Mouse (Mus musculus) bone marrow macrophage, adult 2 months (primary cell): Measurements from ENCODE around the gene 0610012G03Rik.
A peak's percentile ranks its signal among the peaks of the same experiment; 100 is the strongest.

Experiments
- CTCF ChIP-seq: IDR thresholded peaks from 2 replicates; pipeline ENCODE4 v1.5.1; 2012; ENCODE audit warnings: low read depth, mild to moderate bottlenecking, low read length, moderate library complexity
- POLR2A ChIP-seq: IDR thresholded peaks from 2 replicates; pipeline ENCODE4 v1.6.1; 2012; ENCODE audit warnings: mild to moderate bottlenecking, low read depth, low read length, borderline replicate concordance

DNA sequence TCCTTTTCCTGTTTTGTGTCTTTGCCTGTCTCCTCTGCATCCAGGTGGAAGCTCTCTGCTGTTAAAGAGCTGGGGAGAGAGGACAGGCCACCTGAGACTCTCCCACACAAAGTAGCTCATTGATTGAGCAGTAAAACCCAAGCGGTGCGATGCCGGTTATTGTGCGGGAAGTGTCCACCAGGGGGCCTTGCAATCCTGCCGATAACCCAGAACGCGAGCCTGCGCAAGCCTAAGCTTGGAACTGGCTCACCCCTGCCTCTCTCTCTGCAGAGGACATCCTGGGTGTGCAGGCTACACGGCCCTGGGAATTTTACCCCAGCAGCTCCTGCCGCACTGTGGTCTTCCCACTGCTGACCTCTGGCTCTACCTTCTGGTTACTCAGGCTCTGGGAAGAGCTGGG lies 4.3 kb downstream of the 0610012G03Rik start:
- TF ChIP-seq POLR2A (no peak), CTCF (peak; percentile 56; the same call in 1 of the 2 replicates)
